Mouse (Mus musculus) retina, postnatal 7 days (tissue): ENCODE measurements at regions not wholly inside any gene's neighbourhood (a gene's known extent, or its start where the extent isn't known, plus 50 kb on each side); places are given as distances from the start of the nearest gene placed in this dataset.

Experiments
- DNase-seq: peaks from one replicate; pipeline ENCODE4 v3.0.0-alpha.2; 2012; ENCODE audit warnings: low read depth, low spot score

DNA sequence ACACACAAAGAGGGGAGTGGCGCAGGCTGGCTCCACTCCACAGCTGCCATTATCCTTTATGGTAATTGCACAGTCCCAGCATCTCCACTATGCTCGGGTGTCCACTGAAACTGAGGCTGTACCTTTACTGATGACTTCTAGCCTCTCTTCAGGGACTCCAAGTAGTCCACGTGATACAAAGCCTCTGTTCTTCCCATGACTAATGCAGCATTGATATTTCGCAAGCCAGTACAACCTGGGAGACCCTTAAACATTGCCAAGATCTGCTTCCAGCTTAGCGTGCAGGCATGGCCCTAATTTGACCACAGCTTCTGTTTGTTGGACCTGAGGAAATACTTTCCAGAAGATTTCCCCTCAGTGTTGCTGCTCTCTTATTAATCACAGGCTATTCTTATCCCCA is 215.8 kb downstream of the Galc start:
- no peak for DNase-seq

DNA sequence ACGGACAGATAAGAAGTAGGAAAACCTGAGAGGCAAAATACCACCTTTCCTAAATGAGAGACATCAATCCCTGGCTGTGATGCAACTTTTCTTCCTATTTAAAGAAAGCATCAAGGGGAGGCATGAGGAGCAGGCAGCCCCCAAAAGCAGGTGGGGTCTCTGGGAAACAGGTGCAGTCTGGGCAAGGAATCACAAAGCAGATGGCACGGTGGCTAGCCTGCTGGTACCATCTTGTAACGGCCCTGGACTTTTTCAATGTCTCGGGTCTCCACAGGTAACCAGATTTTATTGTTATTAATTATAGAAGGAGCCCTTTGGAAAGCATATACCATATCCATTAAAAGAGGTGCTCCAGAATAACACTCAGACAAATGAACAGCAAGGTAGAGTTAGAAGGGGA is 219.6 kb downstream of the Galc start:
- no peak for DNase-seq

DNA sequence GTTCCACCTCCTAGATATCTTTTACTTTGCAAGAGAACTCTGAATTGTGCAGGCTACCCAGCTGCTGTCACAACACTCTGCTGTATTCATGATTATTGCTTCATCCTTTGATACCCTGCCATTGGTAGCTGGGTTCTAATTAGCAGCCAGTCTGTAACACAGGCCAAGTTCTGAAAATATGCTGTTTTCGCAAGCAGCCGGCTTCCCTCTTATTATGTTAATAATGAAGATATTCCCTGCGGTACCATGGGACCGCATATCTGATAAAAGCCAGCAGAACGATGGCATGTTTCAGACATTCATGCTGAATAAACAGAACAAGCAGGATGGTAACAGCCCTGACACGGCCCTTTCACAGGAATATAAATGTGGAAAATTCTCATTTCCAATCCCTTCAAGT is 235.6 kb downstream of the Galc start:
- no peak for DNase-seq

DNA sequence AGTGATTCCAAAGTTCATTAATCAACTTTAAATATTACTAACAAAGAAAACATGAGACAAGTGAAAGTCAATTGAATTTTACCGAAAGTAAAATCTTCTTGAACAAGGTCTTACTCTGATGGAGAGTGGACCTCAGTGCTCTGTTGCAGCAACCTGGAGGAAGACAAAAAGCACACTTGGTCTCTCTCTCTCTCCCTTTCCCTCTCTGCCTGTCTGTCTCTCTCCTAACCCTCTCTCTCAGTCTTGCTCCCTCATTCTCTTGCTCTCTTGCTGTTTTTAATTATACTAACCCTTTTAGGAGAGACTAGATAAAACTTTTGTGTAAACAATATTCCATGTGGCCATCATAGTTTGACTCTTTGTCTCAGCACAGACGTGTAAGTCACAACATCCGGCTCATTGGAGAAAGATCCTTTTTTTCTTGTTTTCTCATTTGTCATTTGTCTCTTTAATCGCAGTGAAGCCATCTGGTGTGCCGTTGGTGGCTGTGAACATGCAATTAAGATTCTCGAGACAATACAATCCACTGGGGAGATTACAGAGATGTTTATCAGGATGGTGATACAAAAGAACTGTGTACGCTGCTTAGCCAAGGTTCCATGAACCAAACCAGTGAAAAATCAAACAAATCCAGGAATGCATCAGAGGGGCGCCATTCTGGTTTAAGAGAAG is 244.5 kb downstream of the Galc start:
- DNase-seq, result no peak

GRCm38 (mm10) chr12:98009175-98009574 is 250.1 kb downstream of the Galc start:
- DNase-seq, result no peak

GRCm38 (mm10) chr12:98005671-98006469 is 253.4 kb downstream of the Galc start:
- DNase-seq, result no peak

DNA sequence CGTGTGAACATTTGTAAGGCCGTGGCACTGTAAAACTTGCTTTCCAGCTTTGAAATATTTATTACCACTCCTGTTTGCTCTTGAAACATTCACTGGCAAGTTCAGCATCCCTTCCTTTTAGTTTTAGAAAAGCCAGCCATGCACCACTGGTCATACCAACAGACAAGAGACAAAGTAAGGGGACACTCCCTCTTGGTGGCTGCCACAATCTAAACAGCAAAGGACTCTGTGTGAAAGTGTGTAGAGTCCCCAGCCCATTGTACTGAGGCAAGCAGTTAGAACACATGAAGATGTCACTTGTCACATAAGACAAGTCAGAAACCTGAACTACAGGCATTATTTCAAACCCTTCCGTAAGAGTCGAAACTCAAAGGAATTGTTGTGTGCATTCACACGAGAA is 257.0 kb downstream of the Galc start:
- DNase-seq, result no peak

GRCm38 (mm10) chr12:97994884-97995283 is 264.4 kb downstream of the Galc start:
- no peak for DNase-seq

GRCm38 (mm10) chr12:97993937-97994336 is 265.3 kb downstream of the Galc start:
- no peak for DNase-seq

GRCm38 (mm10) chr12:97983390-97983789 is 275.9 kb downstream of the Galc start:
- DNase-seq, result no peak

DNA sequence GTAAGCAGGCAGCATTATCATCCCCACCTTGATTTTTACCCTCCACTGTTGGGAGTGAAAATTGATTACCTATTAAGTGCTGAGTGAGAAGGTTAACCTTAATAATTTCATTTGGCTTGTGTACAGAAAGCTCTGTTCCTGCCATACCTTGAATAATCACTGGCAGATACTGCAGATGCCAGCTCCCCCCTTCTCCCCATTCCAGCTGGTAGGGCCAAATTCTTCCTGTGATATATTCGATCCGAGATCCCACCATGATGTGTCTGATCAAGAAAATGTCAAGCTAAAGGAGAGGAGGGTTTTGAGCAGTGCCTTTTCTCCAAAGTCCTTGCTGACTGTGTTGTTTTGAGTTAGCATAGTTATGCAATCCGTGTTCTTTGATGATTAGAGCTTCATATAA is 280.6 kb downstream of the Galc start:
- DNase-seq, result no peak

GRCm38 (mm10) chr12:97978178-97978651 is 281.0 kb downstream of the Galc start:
- DNase-seq, result no peak

- DNase-seq, result no peak
Measured at GRCm38 (mm10) chr12:97977633-97978032, 281.6 kb downstream of the Galc start.

DNA sequence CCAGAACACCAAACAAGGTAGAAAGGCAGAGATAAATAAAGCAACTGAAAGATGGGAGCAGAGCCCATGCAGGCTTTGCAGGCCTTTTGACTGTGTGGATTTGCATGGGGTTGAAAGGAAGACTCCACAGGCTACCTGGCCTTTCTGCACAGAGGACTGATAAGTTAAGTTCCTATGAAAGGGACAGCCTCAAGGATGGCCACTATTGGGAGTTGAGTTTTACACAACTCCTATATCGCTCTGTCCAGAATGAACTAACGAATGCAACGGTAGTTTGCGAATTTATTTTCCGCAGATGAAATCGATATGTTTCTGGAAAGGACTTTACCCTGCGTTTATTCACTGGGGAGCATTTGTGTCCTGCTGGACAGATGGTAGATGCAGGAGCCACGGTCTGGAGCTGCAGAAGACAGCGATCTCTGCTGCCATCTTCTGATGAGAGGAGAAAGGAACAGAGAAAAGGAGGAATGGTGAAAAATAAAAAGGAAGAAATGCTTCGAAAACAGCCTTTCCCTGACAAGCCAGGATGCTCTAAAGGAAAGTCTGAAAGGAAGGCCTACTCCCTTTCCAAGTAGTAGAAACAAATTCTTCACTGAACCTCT is 285.2 kb downstream of the Galc start:
- DNase-seq, result no peak

GRCm38 (mm10) chr12:97957201-97957600 is 302.1 kb downstream of the Galc start:
- no peak for DNase-seq

DNA sequence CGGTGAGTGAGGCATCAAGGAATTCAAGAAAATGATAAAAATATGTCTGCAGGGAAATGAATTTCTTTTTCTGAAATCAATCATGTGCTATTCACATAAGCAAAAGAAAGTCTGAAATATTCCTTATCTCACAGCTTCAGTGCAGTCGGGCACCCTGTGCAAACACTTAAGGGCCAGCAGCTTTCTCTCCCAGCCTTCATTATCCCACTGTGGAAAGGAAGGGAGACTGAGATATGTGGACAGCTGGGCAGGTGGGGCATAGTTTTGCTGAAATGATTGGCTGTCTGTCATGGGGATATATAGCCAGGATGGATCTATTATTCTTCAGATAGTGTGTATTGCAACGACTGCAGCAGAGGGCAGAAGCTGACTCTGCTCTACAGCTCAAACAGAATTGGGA is 305.9 kb downstream of the Galc start:
- DNase-seq, result no peak

GRCm38 (mm10) chr12:97952204-97952603 is 307.1 kb downstream of the Galc start:
- DNase-seq, result no peak

GRCm38 (mm10) chr12:97950072-97950471 is 309.2 kb downstream of the Galc start:
- no peak for DNase-seq

- DNase-seq, result no peak
Measured at GRCm38 (mm10) chr12:97947421-97947820, 311.8 kb downstream of the Galc start.

DNA sequence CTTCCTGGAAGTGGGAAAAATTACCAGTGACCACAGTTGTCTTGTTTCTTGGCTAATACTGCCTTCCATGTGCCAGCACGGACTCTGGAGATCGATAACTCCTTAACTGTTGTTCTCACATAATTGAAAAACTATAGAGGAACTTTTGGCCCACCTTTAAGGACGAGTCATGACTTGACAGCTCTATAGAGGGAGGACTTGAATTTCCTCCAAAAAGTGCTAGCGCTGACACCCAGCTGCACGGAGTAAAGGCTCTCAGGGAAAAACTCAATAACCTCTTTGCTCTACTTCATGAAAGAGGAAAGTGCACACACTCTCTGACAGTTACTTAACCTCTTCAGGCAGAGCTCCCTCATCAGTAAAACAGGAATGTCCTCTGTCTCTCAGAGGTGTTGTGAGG is 320.9 kb downstream of the Galc start:
- DNase-seq, result no peak

DNA sequence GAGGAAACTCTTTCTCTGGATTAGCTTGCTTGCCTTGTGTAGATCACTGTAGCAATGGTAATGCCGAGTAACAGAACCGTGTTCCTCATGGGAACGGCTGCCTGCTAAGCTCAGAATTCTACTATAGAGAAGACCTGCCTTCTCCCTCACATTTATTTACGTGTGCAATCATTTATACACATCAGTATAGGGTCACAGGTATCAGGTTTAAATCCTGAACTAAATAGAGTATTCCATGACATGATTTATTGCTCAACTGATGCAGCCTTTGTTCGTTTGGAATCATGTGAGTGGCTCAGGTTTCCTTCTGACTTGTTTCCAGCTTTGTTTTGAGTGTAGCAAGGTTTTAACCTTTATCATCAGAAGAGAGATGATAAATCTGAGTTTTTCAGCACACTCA is 329.4 kb downstream of the Galc start:
- DNase-seq, result no peak

DNA sequence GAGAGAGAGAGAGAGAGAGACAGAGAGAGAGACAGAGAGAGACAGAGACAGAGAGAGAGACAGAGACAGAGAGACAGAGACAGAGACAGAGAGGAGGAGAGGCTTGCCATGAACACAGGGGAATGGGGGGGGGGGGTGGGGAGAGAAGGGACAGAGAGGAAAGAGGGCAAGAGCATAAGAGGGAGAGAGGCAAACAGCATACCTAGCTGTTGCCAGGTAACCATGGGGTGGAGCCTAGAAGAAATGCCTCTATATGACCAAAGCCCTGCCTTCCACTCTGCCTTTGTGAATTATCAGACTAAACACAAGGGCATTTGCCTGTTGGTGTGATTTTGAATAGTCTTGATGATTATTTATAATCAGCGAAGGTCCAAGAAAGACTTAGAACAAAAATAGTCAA is 332.2 kb downstream of the Galc start:
- DNase-seq, result no peak
